Mouse (Mus musculus) midbrain, postnatal 0 days (tissue): ENCODE data around the gene Pold1. TPM values are rescaled to one million over a fixed set of nuclear protein-coding genes. Genes with fewer than 3 reads are reported as not detected.
A peak's percentile ranks its signal among the peaks of the same experiment; 100 is the strongest.

Experiments used
- ATAC-seq: fragments of 200-750 bp; cut with Nextera tagmentation; 2 replicates; pipeline ENCODE4 v1.8.0; 2017; ENCODE audit warnings: moderate number of reproducible peaks, mild to moderate bottlenecking, moderate TSS enrichment, moderate library complexity; ENCODE audit not compliant: low FRiP score
- DNase-seq: peaks from one replicate; pipeline ENCODE4 v3.0.0-alpha.2; 2015; ENCODE audit warnings: low spot score
- H3K27ac ChIP-seq: fragments of 300-500 bp; sonication (generic); 2 replicates; pipeline ENCODE4 v1.5.1; 2014; ENCODE audit warnings: low read depth, mild to moderate bottlenecking, low read length, mixed read lengths
- H3K27me3 ChIP-seq: fragments of 300-500 bp; sonication (generic); 2 replicates; pipeline ENCODE4 v1.6.1; 2014; ENCODE audit warnings: low read length, control low read depth, mixed read lengths; ENCODE audit not compliant: insufficient read depth
- H3K36me3 ChIP-seq: fragments of 300-500 bp; sonication (generic); 2 replicates; pipeline ENCODE4 v1.6.1; 2014; ENCODE audit warnings: low read length, control low read depth, mixed read lengths; ENCODE audit not compliant: insufficient read depth
- H3K4me1 ChIP-seq: fragments of 300-500 bp; sonication (generic); 2 replicates; pipeline ENCODE4 v1.6.1; 2014; ENCODE audit warnings: mild to moderate bottlenecking, control low read depth, antibody characterized with exemption, low read length, mixed read lengths; ENCODE audit not compliant: insufficient read depth
- H3K4me2 ChIP-seq: fragments of 300-500 bp; sonication (generic); 2 replicates; pipeline ENCODE4 v1.6.1; 2014; ENCODE audit warnings: low read depth, mild to moderate bottlenecking, low read length, mixed read lengths; ENCODE audit not compliant: poor library complexity, severe bottlenecking
- H3K4me3 ChIP-seq: fragments of 300-500 bp; sonication (generic); 2 replicates; pipeline ENCODE4 v1.5.1; 2014; ENCODE audit warnings: low read depth, mild to moderate bottlenecking, low read length, moderate library complexity
- H3K9ac ChIP-seq: fragments of 300-500 bp; sonication (generic); replicated peaks from 2 replicates; pipeline ENCODE4 v1.6.1; 2014; ENCODE audit warnings: mild to moderate bottlenecking, low read length, moderate library complexity, mixed read lengths; ENCODE audit not compliant: poor library complexity, severe bottlenecking
- H3K9me3 ChIP-seq: fragments of 300-500 bp; sonication (generic); 2 replicates; pipeline ENCODE4 v1.6.1; 2016; ENCODE audit warnings: low read length, control low read depth
- CTCF ChIP-seq: IDR thresholded peaks from 2 replicates; pipeline ENCODE4 v1.5.1; 2016; ENCODE audit warnings: antibody characterized with exemption, mild to moderate bottlenecking
- WGBS: fragments of 180-500 bp; shearing (Covaris S2); extraction: QIAGEN DNeasy Blood & Tissue Kit; methylation state at CpG from one replicate; pipeline ENCODE4 v1.1.7; 2014; 5-methylcytosine and 5-hydroxymethylcytosine counted together
- polyA plus RNA-seq: library from polyadenylated mRNA; unstranded; fragments of >200 nt; fragmentation: Nextera tagmentation; extraction: Ambion mirVana; gene quantifications from 2 replicates; pipeline ENCODE4 v1.2.1, GENCODE M21; 2015
- total RNA-seq: library from RNA; depleted of rRNA; stranded (reverse); fragments of >200 nt; gene quantifications from 2 replicates; pipeline ENCODE4 v1.2.3, GENCODE M21; 2014

The Pold1 gene
- total and polyA plus RNA-seq, 2 experiments from 2014 or later = 9.6 to 17.5 TPM

GRCm38 (mm10) chr7:44525126-44525832 lies 23.4 kb downstream of the Pold1 start:
- 11% methylated on average over 22 of the region's 22 CpGs for WGBS
- H3K27me3 ChIP-seq = 0 out of 2 replicates have a peak, but pooled peaks cover 13% of the 10 kb centered on the region
- no peak overlapping the region for H3K9ac ChIP-seq
- ATAC-seq = no peak
- H3K4me1 ChIP-seq = peaks cover 4% of the 10 kb centered on the region; the same call in 1 of the 2 replicates
- no peak for TF ChIP-seq CTCF
- no peaks in the 10 kb centered on the region for H3K9me3 ChIP-seq
- peak; percentile 53 for DNase-seq
- H3K27ac ChIP-seq = no peak overlapping the region
- no peak overlapping the region for H3K4me3 ChIP-seq
- H3K4me2 ChIP-seq = peak overlapping the region; percentile 20; the same call in 1 of the 2 replicates
- no peaks in the 10 kb centered on the region for H3K36me3 ChIP-seq

DNA sequence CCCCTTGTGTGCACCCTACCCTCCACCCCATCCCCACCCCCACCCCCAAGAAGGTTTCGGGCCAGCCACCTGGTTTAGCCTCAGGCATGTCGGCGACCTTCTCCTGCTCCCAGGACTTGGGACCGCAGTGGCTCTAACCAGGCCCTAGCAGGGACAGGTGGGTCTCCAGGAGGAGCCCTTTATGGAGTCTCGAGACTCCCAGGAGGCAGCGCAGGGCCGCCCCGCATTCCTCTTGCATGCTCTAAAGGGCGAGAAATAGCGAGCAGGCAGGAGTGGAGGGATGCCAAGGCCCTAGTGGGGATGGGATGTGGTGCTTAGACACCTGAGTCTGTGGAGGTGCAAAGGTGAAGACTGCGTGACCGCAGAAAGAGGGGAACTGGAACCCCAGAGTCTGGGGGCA lies 24.1 kb downstream of the Pold1 start, which contains the start of gene Mybpc2:
TSS of gene Mybpc2 (minus strand) at position 155 of the 400 bp plus-strand sequence.
- peak within 1 kb of the TSS; percentile 20; the same call in 1 of the 2 replicates for H3K4me2 ChIP-seq
- no peak for DNase-seq
- TF ChIP-seq CTCF = no peak

DNA sequence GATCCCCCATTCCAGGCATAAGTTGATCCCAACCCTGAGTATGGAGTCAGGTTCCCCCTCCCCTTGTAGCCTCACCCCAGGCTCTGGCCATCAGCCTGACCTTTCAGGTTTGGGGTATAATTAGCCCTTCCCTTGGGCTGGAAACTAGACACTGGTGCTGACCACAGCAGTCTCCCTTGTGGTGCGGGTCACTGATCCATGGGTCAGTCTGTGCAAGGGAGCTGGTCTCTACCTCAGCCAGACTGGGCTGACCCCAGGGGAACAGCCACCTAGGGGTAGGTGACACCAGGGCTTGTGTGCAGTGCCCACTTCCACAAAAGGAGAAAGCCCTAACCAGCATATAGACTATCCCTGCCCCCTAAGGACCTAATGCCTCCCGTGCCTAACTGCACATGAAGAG lies 25.6 kb downstream of the Pold1 start:
- Histone ChIP-seq H3K36me3 (no peaks in the 10 kb centered on the region), H3K4me3 (no peak overlapping the region), H3K4me1 (peaks cover 4% of the 10 kb centered on the region; the same call in 1 of the 2 replicates), H3K4me2 (no peak overlapping the region), H3K27ac (no peak overlapping the region), H3K27me3 (0 out of 2 replicates have a peak, but pooled peaks cover 13% of the 10 kb centered on the region), H3K9me3 (no peaks in the 10 kb centered on the region), H3K9ac (no peak overlapping the region)
- DNase-seq (no peak), ATAC-seq (no peak)
- 91% methylated on average over 2 of the region's 2 CpGs for WGBS
- TF ChIP-seq CTCF = no peak

More for the DNA sequence above, 24.1 kb downstream of the Pold1 start, which contains the start of gene Mybpc2:
- ATAC-seq = no peak
- no peaks in the 10 kb centered on the region for H3K36me3 ChIP-seq
- H3K27me3 ChIP-seq = 0 out of 2 replicates have a peak, but pooled peaks cover 13% of the 10 kb centered on the region
- no peak within 1 kb of the TSS for H3K4me3 ChIP-seq
- H3K27ac ChIP-seq = no peak within 1 kb of the TSS
- H3K9ac ChIP-seq = no peak within 1 kb of the TSS
- 45% methylated on average over 12 of the region's 12 CpGs for WGBS
- H3K4me1 ChIP-seq = peaks cover 4% of the 10 kb centered on the region; the same call in 1 of the 2 replicates
- no peaks in the 10 kb centered on the region for H3K9me3 ChIP-seq

DNA sequence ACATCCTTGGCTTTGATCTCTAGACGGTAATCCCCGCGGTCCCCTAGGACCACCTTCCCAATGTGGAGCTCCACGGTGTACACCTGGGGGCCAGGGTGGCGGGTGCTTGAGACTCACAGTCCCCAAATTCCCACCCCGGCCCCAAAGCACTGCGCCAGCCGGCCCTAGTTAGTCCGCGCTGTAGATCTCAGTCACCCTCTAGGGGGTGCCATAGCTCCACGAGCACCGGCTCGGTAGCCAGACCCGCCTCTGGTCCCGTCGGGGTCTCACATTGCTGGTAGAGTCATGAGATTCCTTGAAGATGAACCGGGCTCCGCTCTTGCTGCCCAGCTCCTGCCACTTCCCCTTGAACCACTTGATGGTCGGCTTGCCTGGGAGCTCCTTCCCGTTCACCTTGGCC lies 26.9 kb downstream of the Pold1 start:
- DNase-seq = peak; percentile 73
- TF ChIP-seq CTCF = peak; percentile 70
- ATAC-seq = no peak
- Histone ChIP-seq H3K4me2 (0 out of 2 replicates have a peak overlapping the region, but pooled peaks have one; percentile 15), H3K27ac (no peak overlapping the region), H3K9me3 (no peaks in the 10 kb centered on the region), H3K9ac (no peak overlapping the region), H3K27me3 (0 out of 2 replicates have a peak, but pooled peaks cover 17% of the 10 kb centered on the region), H3K36me3 (no peaks in the 10 kb centered on the region), H3K4me1 (peaks cover 4% of the 10 kb centered on the region; the same call in 1 of the 2 replicates), H3K4me3 (no peak overlapping the region)
- WGBS = 2% methylated on average over 20 of the region's 20 CpGs

DNA sequence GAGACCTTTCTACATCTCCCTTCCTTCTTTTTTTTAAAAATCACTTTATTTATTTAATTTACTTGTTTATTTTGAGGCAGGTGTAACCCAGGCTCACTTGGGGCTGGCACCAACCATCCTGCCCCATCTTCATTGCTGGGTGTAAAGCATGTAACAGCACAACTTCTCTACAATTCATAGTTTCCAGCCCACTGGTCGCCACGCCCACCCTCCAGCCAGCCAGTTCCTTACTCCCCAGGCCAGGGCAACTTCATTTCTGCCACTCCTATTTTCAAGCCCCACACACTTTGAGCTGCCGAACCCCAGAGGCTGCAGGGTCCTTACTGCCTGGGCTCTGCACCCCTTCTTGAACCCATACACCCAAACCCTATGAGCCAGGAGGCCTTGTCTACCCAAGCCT lies 27.7 kb downstream of the Pold1 start:
- Histone ChIP-seq H3K9me3 (no peaks in the 10 kb centered on the region), H3K4me1 (peaks cover 4% of the 10 kb centered on the region; the same call in 1 of the 2 replicates), H3K36me3 (no peaks in the 10 kb centered on the region), H3K27ac (no peak overlapping the region), H3K4me3 (no peak overlapping the region), H3K4me2 (no peak overlapping the region), H3K27me3 (0 out of 2 replicates have a peak, but pooled peaks cover 17% of the 10 kb centered on the region), H3K9ac (no peak overlapping the region)
- DNase-seq (no peak), ATAC-seq (no peak)
- 76% methylated on average over 3 of the region's 3 CpGs for WGBS
- no peak for TF ChIP-seq CTCF

- ATAC-seq (no peak), DNase-seq (no peak)
- no peak overlapping the region for H3K9ac ChIP-seq
- no peak overlapping the region for H3K4me2 ChIP-seq
- H3K36me3 ChIP-seq = no peaks in the 10 kb centered on the region
- H3K9me3 ChIP-seq = no peaks in the 10 kb centered on the region
- peak; percentile 35 for TF ChIP-seq CTCF
- H3K4me3 ChIP-seq = no peak overlapping the region
- WGBS = 73% methylated on average over 9 of the region's 9 CpGs
- no peak overlapping the region for H3K27ac ChIP-seq
- peaks cover 4% of the 10 kb centered on the region; the same call in 1 of the 2 replicates for H3K4me1 ChIP-seq
- 0 out of 2 replicates have a peak, but pooled peaks cover 13% of the 10 kb centered on the region for H3K27me3 ChIP-seq
These were observed 29.3 kb downstream of the Pold1 start for GRCm38 (mm10) chr7:44519240-44519913.
